Mouse (Mus musculus): Measurements from ENCODE around the gene Lipt1.

GRCm38 (mm10) chr1:37900288-37900687 is 28.8 kb downstream of the Lipt1 start:
- TF ChIP-seq POLR2AphosphoS5 (IDR thresholded peaks at IDR 0.05; ENCODE audit: insufficient replicate concordance, low read depth, low read length) (0 out of 2 replicates have a peak, but pooled peaks have one; percentile 50), GATA1 (IDR thresholded peaks at IDR 0.05; ENCODE audit: borderline replicate concordance, low read length) (no peak), CTCF (IDR thresholded peaks at IDR 0.05; ENCODE audit: low read depth, low read length) (no peak)

All from G1E (cell line).